Mouse (Mus musculus) layer of hippocampus, postnatal 36 days (tissue): ENCODE results near the gene Unc119b. TPM values are rescaled to one million over a fixed set of nuclear protein-coding genes. Genes with fewer than 3 reads are reported as not detected.
"Not testable (repeated sequence)": the region's sequence is repeated elsewhere in the genome, so short reads cannot be mapped to it uniquely, and the experiment has no call there.

Experiments used
- DNase-seq, 2 experiments: peaks; one replicate each; pipeline ENCODE4 v3.0.0; 2022
- total RNA-seq, 2 experiments: library from RNA; stranded (reverse); gene quantifications; 2 replicates each; pipeline ENCODE4 v1.2.3; 2021

Unc119b gene
- total RNA-seq, 2 experiments from 2014 or later = 31.5 TPM

DNA sequence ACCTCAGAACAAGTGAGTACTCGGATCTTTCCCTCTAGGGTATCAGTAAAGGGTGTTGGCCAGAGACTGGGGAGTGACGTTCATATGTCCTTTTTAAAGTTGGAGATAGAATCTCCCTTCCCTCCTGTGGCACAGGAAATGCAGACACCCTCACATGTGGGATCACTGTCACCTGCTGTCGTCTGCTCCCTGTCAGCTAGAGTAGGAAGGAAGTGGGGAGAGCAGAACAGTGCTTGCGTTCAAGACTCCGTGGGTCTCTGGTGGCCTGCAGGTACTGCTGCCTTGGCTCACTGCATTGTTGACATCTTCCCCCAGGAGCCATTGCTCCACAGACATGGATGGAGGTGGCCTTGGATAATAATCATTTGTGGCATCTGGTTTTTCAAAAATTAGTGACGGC, 51.3 kb downstream of the Unc119b start:
- no peak for DNase-seq

DNA sequence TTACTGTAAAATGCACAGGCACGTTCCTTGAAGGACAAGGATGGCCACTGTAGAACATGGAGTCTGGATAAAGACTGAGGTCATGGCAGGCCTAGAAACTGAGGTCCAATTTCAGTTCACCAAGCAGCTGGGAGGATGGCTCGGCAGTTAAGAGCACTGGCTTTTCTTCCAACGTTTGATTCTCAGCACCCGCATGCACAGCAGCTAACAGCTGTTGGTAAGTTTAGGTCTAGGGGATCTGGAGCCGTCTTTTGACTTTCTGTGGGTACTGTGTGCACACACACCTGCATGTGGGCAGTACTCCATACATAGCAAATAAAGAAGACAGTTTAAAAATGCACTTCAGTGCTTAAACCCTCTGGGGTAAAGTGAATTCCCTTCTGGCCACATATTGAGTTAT, 53.1 kb downstream of the Unc119b start:
- no peak for DNase-seq

DNA sequence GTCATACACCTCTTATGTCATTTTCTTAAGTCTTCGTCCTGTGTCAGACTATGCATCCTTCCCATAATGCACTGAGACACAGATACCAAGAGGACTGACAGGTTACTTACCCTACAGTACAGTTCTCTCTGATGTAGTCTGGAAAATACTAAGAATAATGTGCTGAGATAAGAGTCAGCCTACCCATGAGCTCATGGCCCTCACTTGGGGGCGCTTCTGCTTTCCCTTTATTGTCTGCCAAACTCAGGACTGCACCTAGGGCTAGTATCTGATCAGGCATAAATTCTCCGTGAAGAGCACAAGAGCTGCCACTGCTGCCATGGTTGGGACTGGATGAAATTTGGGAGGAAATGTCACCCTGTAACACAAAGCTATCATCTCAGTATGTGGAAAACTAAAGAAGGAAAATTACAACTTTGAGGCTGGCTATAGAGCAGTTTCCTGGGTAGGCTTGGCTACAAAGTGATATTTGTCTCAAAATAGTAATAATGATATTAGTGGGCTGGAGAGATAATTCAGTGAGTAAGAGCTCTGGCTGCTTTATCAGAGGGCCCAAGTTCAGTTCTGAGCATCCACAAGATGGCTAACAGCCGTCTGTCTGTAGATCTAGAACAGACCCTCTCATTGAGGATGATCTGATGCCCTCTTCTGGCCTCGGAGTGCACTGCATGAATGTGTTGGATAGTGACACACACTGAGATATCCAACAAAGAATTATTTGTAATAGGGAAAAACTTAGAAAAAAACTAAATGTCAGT, 58.5 kb downstream of the Unc119b start:
- peak in 1 of 2 experiments; percentile 45 for DNase-seq

DNA sequence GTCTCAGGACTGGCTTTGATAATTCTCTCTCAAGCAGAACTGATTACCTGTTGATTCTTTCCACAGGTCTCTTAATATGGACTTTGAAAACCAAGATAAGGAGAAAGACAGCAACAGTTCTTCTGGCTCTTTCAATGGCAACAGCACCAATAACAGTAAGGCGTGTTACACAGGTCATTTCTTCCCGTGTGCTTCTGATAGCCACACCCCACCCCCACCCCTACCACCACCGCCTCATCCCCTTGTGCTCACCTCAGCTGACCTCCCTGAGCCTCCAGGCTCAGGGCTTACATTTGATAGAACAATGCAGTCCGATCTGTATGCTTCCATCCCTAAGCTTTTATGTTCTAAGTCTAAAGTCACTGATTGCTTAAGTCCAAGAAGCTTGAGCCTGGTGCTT, 60.0 kb downstream of the Unc119b start:
- DNase-seq = no peak

DNA sequence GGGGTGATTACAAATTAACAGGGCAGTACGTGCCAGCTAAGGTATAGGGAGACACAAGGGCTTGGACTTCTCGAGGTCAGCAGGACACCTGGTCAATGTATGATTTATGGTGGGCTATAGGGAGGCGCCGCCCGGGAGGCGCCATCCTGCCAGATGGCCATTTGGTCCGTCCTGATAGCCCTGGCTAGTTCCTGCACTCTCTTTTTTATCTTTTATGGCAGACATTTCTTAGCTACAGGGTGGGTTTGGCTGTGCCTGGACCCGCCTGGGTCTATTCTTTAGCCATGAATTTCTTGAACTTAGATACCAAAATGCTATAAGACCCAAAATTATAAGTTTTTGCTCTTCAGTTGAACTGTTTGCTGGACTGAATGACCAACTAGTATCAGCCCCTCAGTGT, 61.5 kb downstream of the Unc119b start:
- DNase-seq = not testable (repeated sequence)

Other genes with a start within 250 kb of the Unc119b start
- gene Oasl2, start 238.0 kb downstream of the Unc119b start, total RNA-seq = 1 to 10 TPM; 1.4 to 2.4 TPM
- gene Oasl1, start 211.7 kb downstream of the Unc119b start, total RNA-seq = not detected
- gene 2210016L21Rik, start 192.8 kb downstream of the Unc119b start, total RNA-seq = 100 to 1,000 TPM; 185 to 227 TPM
- gene Hnf1a, start 163.9 kb downstream of the Unc119b start, total RNA-seq = not detected
- gene Sppl3, start 123.8 kb downstream of the Unc119b start, total RNA-seq = 10 to 100 TPM; 80.5 to 81.7 TPM
- gene Gm10401, start 36.7 kb downstream of the Unc119b start, total RNA-seq = not detected
- gene Acads, start 15.6 kb downstream of the Unc119b start, total RNA-seq = 10 to 100 TPM in 1 of 2 experiments, 1 to 10 TPM in 1; 8.8 to 10.3 TPM
- 10 to 100 TPM; 92.7 to 96.4 TPM for gene Mlec, start 23.2 kb upstream of the Unc119b start, total RNA-seq
- 100 to 1,000 TPM; 122 to 139 TPM for gene Cabp1, start 59.4 kb upstream of the Unc119b start, total RNA-seq
- 100 to 1,000 TPM; 117 to 122 TPM for gene Pop5, start 100.9 kb upstream of the Unc119b start, total RNA-seq
- 100 to 1,000 TPM; 238 to 245 TPM for gene Rnf10, start 137.9 kb upstream of the Unc119b start, total RNA-seq
- gene Coq5, start 144.7 kb upstream of the Unc119b start, total RNA-seq = 10 to 100 TPM; 38.0 to 40.0 TPM
- 100 to 1,000 TPM; 813 to 849 TPM for gene Dynll1, start 166.0 kb upstream of the Unc119b start, total RNA-seq
- 10 to 100 TPM; 85.8 to 88.9 TPM for gene Srsf9, start 192.2 kb upstream of the Unc119b start, total RNA-seq
- gene Gatc, start 206.2 kb upstream of the Unc119b start, total RNA-seq = 10 to 100 TPM; 20.9 to 22.0 TPM
- 10 to 100 TPM; 24.8 to 29.2 TPM for gene Triap1, start 206.2 kb upstream of the Unc119b start, total RNA-seq
- gene Cox6a1, start 214.0 kb upstream of the Unc119b start, total RNA-seq = 100 to 1,000 TPM; 708 to 783 TPM